11 mouse cellular contexts compared by ENCODE assay signal in the genomic region with DNA sequence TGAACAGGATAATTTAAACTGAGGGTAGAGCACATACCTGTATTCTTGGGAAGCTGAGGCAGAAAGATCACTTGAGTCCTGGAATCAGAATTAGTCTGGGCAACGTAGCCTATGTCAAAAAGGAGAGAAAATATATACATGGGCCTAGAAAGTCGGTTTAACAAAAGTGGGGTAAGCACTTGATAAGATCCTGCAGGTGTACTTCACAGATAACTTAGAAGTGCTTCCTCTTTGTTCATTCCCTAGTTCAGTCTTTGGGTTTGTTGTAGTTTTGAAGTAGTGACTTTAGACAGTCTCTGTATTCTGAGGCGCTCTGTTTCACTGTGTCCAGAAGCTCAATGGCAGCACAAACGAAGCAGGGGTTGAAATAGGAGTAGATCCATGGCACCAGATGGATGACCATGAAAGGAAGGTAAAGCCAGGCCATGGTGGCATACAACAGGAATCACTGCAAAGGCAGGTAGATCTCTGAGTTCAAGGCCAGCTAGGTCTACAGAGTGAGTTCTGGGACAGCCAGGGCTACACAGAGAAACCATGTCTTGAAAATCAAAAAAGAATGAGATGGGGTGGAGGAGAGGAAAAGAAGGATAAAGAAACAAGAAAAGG.
"Had no signal": no experiment of that assay in that cellular context is flagged by ENCODE, and none has a peak within 500 bp of the region (broad histone marks: within the 10 kb centered on the region; RNA-seq: fewer than 3 reads in every experiment).

No protein-coding gene starts in this region.

- H3K4me1 ChIP-seq: limb, embryonic 15.5 days; midbrain, embryonic 15.5 days had no signal

- DNase-seq: kidney, adult 2 months; kidney, postnatal 25 days; lung, embryonic 14.5 days; lung, postnatal 10 days; lung, postnatal 4 days; right cerebral cortex, adult 18-20 months; right cerebral cortex, postnatal 25 days had no signal

- H3K27ac ChIP-seq: left cerebral cortex, adult 2 months; limb, embryonic 15.5 days; liver, embryonic 12.5 days; midbrain, embryonic 15.5 days had no signal

- H3K4me3 ChIP-seq: left cerebral cortex, adult 2 months; limb, embryonic 15.5 days; liver, embryonic 12.5 days; midbrain, embryonic 15.5 days had no signal

- H3K27me3 ChIP-seq: limb, embryonic 15.5 days; liver, embryonic 12.5 days; midbrain, embryonic 15.5 days had no signal
